Mouse (Mus musculus) forebrain, embryonic 13.5 days (tissue): ENCODE data around the gene Rasgrp3. TPM values are rescaled to one million over a fixed set of nuclear protein-coding genes. Genes with fewer than 3 reads are reported as not detected.
"Not testable (repeated sequence)": the region's sequence is repeated elsewhere in the genome, so short reads cannot be mapped to it uniquely, and the experiment has no call there.

ENCODE experiments used
- ATAC-seq: fragments of 200-750 bp; cut with Nextera tagmentation; 2 replicates; pipeline ENCODE4 v1.8.0; 2017
- H3K27ac ChIP-seq: fragments of 300-500 bp; sonication (generic); 2 replicates; pipeline ENCODE4 v1.5.1; 2015; ENCODE audit warnings: inconsistent platforms, mild to moderate bottlenecking, moderate library complexity
- H3K27me3 ChIP-seq: fragments of 300-500 bp; sonication (generic); 2 replicates; pipeline ENCODE4 v1.6.1; 2015; ENCODE audit warnings: mild to moderate bottlenecking, inconsistent platforms
- H3K36me3 ChIP-seq: fragments of 300-500 bp; sonication (generic); 2 replicates; pipeline ENCODE4 v1.6.1; 2015; ENCODE audit warnings: mild to moderate bottlenecking, inconsistent platforms; ENCODE audit not compliant: poor library complexity, severe bottlenecking
- H3K4me1 ChIP-seq: fragments of 300-500 bp; sonication (generic); 2 replicates; pipeline ENCODE4 v1.6.1; 2015; ENCODE audit warnings: inconsistent platforms
- H3K4me2 ChIP-seq: fragments of 300-500 bp; sonication (generic); 2 replicates; pipeline ENCODE4 v1.6.1; 2015; ENCODE audit warnings: inconsistent platforms, mild to moderate bottlenecking, moderate library complexity
- H3K4me3 ChIP-seq: fragments of 300-500 bp; sonication (generic); 2 replicates; pipeline ENCODE4 v1.5.1; 2015; ENCODE audit warnings: mild to moderate bottlenecking, inconsistent platforms
- H3K9ac ChIP-seq: fragments of 300-500 bp; sonication (generic); 2 replicates; pipeline ENCODE4 v1.6.1; 2015; ENCODE audit warnings: mild to moderate bottlenecking, inconsistent platforms
- H3K9me3 ChIP-seq: fragments of 300-500 bp; sonication (generic); replicated peaks from 2 replicates; pipeline ENCODE4 v1.6.1; 2016; ENCODE audit warnings: inconsistent platforms
- WGBS: fragments of 180-500 bp; shearing (Covaris S2); methylation state at CpG from one replicate; pipeline ENCODE4 v1.1.7; 2015; 5-methylcytosine and 5-hydroxymethylcytosine counted together
- polyA plus RNA-seq: library from polyadenylated mRNA; unstranded; fragments of >200 nt; fragmentation: Nextera tagmentation; extraction: Ambion mirVana; gene quantifications from 2 replicates; pipeline ENCODE4 v1.2.1, GENCODE M21; 2015

The Rasgrp3 gene
- polyA plus RNA-seq, 1 experiment from 2014 or later, result 5.0 TPM

DNA sequence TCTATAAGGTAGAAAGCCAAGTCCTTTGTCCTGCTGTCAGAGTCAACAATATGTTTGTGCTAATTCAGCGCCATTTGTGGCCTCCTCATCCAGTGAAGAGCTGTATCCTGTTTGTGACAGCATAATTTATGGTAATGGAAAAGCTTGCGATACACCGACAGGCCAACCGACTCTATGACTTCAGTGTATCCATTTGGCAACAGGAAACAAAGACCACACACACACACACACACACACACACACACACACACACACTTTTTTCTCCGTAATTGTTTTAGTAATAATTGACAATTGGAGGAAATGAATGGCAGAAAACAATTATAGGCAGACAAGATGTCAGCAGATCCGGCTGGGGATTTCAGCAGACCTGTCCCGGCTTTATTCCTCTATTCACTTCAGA lies 4.9 kb downstream of the Rasgrp3 start:
- Histone ChIP-seq H3K9ac (no peak overlapping the region), H3K36me3 (no peaks in the 10 kb centered on the region), H3K4me1 (no peaks in the 10 kb centered on the region), H3K9me3 (no peaks in the 10 kb centered on the region), H3K4me3 (no peak overlapping the region), H3K27ac (no peak overlapping the region), H3K4me2 (no peak overlapping the region), H3K27me3 (no peaks in the 10 kb centered on the region)
- peak; percentile 46; the same call in 1 of the 2 replicates for ATAC-seq
- 65% methylated on average over 7 of the region's 7 CpGs for WGBS

DNA sequence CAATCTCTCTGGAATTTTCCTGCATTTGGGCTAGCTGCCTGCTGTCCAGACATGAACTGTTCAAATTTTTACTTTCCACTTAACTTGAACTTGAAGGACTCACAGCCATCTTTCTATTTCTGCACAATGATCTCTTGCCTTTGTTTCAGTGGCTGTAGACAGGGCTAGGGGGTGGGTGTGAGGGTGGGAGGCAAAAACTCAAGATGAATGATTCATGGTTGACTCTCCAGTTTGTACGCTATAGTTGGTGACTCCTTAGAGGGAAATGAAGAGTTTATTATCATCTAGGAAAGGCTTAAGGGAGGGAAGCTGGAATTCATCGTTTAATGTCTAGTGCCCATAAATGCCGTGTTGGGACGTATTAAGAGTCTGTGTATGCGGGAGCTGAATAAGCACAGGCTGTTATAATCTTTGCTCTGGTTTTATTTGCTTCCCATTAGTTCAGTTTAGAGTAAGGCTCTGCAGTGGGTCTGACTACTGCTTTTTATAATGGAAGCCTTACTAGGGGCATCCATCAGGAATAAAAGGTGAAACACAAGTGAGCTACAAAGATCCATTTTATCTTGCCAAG lies 5.6 kb downstream of the Rasgrp3 start:
- no peaks in the 10 kb centered on the region for H3K36me3 ChIP-seq
- no peak overlapping the region for H3K4me3 ChIP-seq
- H3K4me1 ChIP-seq, result no peaks in the 10 kb centered on the region
- no peak overlapping the region for H3K4me2 ChIP-seq
- no peak for ATAC-seq
- H3K9ac ChIP-seq, result no peak overlapping the region
- no peak overlapping the region for H3K27ac ChIP-seq
- no peaks in the 10 kb centered on the region for H3K9me3 ChIP-seq
- no peaks in the 10 kb centered on the region for H3K27me3 ChIP-seq
- 86% methylated on average over 5 of the region's 5 CpGs for WGBS

DNA sequence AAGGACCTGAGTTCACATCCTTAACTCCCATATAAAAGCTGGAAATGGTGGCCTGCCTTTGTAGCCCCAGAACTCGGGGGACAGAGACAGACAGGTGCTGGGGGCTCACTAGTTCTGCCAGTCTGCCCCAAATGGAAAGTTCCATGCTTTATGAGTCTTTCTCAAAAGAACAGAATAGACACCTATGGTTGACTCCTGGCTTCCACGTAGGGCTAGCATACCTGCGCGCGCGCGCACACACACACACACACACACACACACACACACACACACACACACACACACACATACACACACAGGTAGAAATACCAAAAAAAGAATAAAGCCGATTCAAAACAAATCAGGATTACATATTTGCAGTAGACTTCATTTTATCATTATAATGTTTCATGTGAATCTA lies 6.7 kb downstream of the Rasgrp3 start:
- H3K4me2 ChIP-seq, result no peak overlapping the region
- H3K4me3 ChIP-seq, result no peak overlapping the region
- no peaks in the 10 kb centered on the region for H3K36me3 ChIP-seq
- no peak overlapping the region for H3K27ac ChIP-seq
- 96% methylated on average over 8 of the region's 8 CpGs for WGBS
- no peaks in the 10 kb centered on the region for H3K27me3 ChIP-seq
- ATAC-seq, result no peak
- no peaks in the 10 kb centered on the region for H3K9me3 ChIP-seq
- no peaks in the 10 kb centered on the region for H3K4me1 ChIP-seq
- no peak overlapping the region for H3K9ac ChIP-seq

DNA sequence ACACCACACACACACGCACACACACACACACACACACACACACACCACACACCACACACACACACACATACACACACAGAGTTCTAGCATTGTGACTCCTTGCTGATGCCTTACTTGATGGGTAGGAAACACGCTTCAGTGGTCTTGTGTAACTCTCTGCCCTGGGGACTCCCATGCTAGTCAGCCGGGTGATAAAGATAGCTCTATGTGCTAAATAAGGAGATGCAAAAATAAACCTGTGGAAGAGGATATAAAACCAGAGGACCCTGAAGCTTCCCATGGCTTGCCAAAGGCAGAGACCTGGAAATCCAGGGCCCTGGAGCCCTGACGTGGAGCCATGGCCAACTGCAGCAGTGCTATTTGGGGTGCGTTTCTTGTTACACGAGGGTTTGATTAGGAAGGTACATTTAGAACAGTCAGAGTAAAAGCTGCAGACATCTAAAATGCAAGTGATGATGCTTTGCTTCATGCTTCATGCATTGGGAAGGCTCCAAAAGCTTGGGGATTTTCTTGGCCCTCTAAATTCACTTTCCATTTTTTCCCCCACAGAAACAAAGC lies 7.4 kb downstream of the Rasgrp3 start:
- Histone ChIP-seq H3K4me2 (no peak overlapping the region), H3K4me3 (no peak overlapping the region), H3K27ac (no peak overlapping the region), H3K27me3 (no peaks in the 10 kb centered on the region), H3K9ac (no peak overlapping the region), H3K9me3 (no peaks in the 10 kb centered on the region), H3K36me3 (no peaks in the 10 kb centered on the region), H3K4me1 (no peaks in the 10 kb centered on the region)
- no peak for ATAC-seq
- 86% methylated on average over 5 of the region's 6 CpGs for WGBS

DNA sequence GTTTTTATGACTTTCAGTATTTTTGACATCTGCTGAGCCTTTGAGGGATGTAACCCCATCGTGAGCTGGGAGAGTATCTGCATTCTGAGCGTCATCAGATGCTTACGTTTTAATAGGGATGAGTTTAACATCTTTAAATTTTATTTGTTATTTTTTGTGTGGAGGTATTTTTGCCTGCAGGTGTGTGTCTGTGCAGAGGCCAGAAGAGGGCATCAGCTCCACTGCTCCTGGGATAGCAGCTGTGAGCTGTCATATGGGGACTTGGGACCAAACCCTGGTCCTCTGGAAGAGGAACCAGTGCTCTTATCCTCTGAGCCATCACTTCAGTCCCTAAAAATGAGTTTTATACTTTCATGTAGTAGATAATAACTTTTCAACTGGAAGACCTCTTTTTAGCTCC lies 12.6 kb downstream of the Rasgrp3 start:
- no peak for ATAC-seq
- H3K36me3 ChIP-seq, result no peaks in the 10 kb centered on the region
- H3K4me2 ChIP-seq, result no peak overlapping the region
- no peak overlapping the region for H3K4me3 ChIP-seq
- H3K9ac ChIP-seq, result no peak overlapping the region
- H3K27me3 ChIP-seq, result no peaks in the 10 kb centered on the region
- H3K27ac ChIP-seq, result no peak overlapping the region
- no peaks in the 10 kb centered on the region for H3K4me1 ChIP-seq
- H3K9me3 ChIP-seq, result no peaks in the 10 kb centered on the region
- WGBS, result 91% methylated on average over 3 of the region's 3 CpGs

DNA sequence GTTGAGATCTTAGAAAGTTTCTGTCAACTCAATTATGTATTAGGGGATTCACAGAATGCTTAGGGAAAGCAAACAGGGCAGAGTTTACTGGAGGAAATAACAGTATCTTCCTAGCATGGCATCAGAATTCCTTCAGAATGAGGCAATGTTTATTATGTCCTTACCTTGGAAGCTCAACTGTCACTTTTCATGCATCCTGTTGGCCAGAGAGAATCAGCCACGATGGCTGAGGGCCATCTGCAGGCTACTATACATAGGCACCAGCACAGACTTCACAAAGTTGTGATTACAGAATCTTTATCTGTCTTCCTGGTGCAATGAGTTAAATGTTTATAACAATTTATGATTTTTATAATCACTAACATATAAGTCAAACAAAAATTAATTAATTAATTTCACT lies 13.3 kb downstream of the Rasgrp3 start:
- no peak overlapping the region for H3K27ac ChIP-seq
- H3K4me3 ChIP-seq, result no peak overlapping the region
- WGBS, result 79% methylated on average over 1 of the region's 1 CpGs
- H3K9me3 ChIP-seq, result no peaks in the 10 kb centered on the region
- H3K27me3 ChIP-seq, result no peaks in the 10 kb centered on the region
- no peak overlapping the region for H3K9ac ChIP-seq
- no peak for ATAC-seq
- no peaks in the 10 kb centered on the region for H3K4me1 ChIP-seq
- no peaks in the 10 kb centered on the region for H3K36me3 ChIP-seq
- no peak overlapping the region for H3K4me2 ChIP-seq

DNA sequence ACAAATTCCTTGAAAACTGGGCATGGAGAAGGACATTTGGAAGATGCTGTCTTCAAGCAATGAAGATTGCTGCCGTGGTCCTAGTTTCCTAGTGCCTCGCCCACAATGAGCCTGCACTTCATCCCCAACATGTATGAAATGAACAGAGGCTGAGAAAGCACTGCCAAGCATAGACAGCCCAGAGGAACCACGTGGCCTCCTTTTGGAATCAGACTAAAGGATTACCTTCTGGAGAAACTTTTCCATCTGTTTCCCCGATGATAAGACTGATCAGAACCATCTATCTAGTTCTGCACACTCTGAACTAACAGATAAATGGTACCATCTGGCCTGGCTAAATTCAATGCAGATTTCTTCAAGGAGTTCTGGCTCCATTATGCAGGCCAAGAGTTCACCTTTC lies 16.6 kb downstream of the Rasgrp3 start:
- WGBS, result 85% methylated on average over 4 of the region's 4 CpGs
- ATAC-seq, result no peak

DNA sequence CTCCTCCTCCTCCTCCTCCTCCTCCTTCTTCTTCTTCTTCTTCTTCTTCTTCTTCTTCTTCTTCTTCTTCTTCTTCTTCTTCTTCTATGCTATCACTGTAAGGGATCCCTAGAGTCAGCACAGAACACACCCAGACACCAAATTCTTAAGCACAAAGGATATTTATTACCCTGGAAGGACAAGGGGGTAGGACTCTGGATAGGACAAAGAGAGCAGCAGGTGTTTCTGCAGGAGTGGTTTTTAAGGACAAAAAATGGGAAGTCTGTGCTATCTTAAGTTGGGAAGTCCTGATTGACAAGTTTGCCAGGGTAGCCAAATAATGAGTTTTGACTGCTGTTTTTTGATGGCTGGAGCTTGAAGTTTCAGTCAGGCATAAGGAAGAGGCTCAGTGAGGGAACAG lies 17.9 kb downstream of the Rasgrp3 start:
- Histone ChIP-seq H3K4me3 (no peak overlapping the region), H3K36me3 (no peaks in the 10 kb centered on the region)
- no peak for ATAC-seq

More for the DNA sequence above, 16.6 kb downstream of the Rasgrp3 start:
- Histone ChIP-seq H3K27me3 (no peaks in the 10 kb centered on the region), H3K4me2 (no peak overlapping the region), H3K36me3 (no peaks in the 10 kb centered on the region), H3K4me3 (no peak overlapping the region), H3K9me3 (no peaks in the 10 kb centered on the region), H3K9ac (no peak overlapping the region), H3K4me1 (no peaks in the 10 kb centered on the region), H3K27ac (no peak overlapping the region)

DNA sequence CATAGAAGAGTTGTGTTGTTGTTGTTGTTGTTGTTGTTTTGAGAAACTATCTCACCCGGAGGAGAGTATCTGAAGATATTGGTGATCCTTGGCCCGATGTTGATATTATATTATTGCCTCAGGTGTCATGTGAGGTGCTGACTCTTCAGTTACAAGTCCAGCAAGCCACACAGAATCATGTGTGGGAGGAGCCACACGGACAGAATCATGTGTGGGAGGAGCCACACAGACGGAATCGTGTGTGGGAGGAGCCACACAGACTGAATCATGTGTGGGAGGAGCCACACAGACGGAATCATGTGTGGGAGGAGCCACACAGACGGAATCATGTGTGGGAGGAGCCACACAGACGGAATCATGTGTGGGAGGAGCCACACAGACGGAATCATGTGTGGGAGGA lies 20.4 kb downstream of the Rasgrp3 start:
- WGBS, result 92% methylated on average over 9 of the region's 9 CpGs

More for the DNA sequence above, 17.9 kb downstream of the Rasgrp3 start:
- Histone ChIP-seq H3K27me3 (no peaks in the 10 kb centered on the region), H3K4me1 (no peaks in the 10 kb centered on the region), H3K4me2 (no peak overlapping the region), H3K27ac (no peak overlapping the region), H3K9ac (no peak overlapping the region), H3K9me3 (no peaks in the 10 kb centered on the region)

DNA sequence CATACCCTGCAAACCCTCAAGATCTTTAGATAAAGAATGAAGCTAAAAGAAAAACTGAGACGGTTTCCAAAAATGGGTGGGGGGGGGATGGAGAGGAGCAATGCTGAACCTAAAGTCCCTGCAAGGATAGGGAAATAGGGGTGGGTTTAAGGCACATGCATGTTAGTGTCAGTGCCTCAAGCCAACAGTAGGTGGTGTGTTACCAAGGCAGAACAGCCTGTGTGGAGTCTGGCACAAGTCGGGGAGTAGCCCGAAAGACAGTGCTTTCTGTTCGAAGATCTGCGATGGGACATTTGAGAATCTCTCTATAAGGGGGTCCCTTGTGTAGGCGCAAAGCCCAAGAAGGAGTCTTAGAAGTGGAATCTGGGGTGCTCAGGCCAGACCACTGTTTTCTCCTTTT lies 24.9 kb downstream of the Rasgrp3 start:
- ATAC-seq, result no peak
- Histone ChIP-seq H3K9ac (no peak overlapping the region), H3K27me3 (no peaks in the 10 kb centered on the region), H3K9me3 (no peaks in the 10 kb centered on the region), H3K4me1 (peaks cover 5% of the 10 kb centered on the region; the same call in 1 of the 2 replicates), H3K36me3 (no peaks in the 10 kb centered on the region), H3K4me3 (no peak overlapping the region), H3K27ac (no peak overlapping the region), H3K4me2 (no peak overlapping the region)
- WGBS, result 93% methylated on average over 6 of the region's 6 CpGs

More for the DNA sequence above, 20.4 kb downstream of the Rasgrp3 start:
- H3K9me3 ChIP-seq, H3K36me3 ChIP-seq, ATAC-seq, H3K27me3 ChIP-seq, H3K27ac ChIP-seq, H3K4me1 ChIP-seq, H3K4me2 ChIP-seq, H3K4me3 ChIP-seq, H3K9ac ChIP-seq: not testable (repeated sequence)

DNA sequence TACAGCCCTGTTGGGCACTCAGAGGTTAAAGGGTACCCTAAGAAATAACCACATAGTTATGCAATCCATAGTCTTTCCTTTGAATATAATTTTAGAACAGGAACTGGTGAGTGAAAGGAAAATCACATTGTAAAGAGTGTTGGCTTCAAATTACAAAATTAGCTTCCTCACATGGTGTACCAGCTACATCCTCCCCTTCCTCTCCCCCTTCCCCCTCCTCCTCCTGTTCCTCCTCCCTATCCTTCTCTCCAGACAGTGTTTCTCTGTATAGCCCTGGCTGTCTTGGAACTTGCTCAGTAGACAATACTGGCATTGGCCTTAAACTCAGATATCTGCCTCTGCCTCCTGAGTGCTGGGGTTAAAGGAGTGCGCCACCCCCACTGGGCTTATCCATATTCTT lies 26.1 kb downstream of the Rasgrp3 start:
- Histone ChIP-seq H3K4me3 (no peak overlapping the region), H3K36me3 (no peaks in the 10 kb centered on the region), H3K9me3 (no peaks in the 10 kb centered on the region), H3K4me1 (peaks cover 5% of the 10 kb centered on the region; the same call in 1 of the 2 replicates), H3K4me2 (no peak overlapping the region), H3K9ac (no peak overlapping the region), H3K27me3 (no peaks in the 10 kb centered on the region), H3K27ac (no peak overlapping the region)
- WGBS, result 95% methylated on average over 1 of the region's 1 CpGs
- no peak for ATAC-seq

DNA sequence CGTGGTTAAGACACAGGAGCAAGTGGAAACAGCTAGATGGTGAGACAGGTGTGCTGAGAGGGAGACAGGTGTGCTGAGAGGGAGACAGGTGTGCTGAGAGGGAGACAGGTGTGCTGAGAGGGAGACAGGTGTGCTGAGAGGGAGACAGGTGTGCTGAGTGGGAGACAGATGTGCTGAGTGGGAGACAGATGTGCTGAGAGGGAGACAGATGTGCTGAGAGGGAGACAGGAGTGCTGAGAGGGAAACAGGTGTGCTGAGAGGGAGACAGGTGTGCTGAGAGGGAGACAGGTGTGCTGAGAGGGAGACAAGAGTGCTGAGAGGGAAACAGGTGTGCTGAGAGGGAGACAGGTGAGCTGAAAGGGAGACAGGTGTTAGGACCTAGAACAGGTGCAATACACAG lies 27.5 kb downstream of the Rasgrp3 start:
- not testable (repeated sequence) for ATAC-seq, H3K4me3 ChIP-seq, H3K9me3 ChIP-seq, H3K4me1 ChIP-seq, H3K36me3 ChIP-seq, H3K27me3 ChIP-seq, H3K27ac ChIP-seq, H3K4me2 ChIP-seq, H3K9ac ChIP-seq
- 96% methylated on average over 1 of the region's 1 CpGs for whole genome bisulfite sequencing

DNA sequence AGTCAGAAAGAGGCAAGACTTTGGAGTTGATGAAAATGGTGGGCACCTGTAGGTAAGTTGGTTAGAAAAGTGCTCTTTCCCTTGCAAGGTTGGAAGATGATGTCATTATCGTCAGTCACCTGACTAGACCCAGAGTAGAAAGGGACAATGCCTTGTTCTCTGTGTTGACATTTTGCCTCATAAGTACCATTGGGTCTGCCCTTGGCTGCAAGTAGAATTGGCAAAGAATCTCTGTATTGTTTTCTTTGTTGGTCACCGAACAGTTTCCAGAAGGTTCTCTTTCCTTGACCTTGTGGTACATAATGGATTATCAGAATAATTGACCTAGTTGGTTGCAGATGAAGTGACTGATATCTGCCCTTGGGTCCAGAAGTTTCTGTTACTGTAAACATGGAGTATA lies 27.9 kb downstream of the Rasgrp3 start:
- Histone ChIP-seq H3K4me3 (no peak overlapping the region), H3K9me3 (no peaks in the 10 kb centered on the region), H3K4me2 (no peak overlapping the region), H3K4me1 (peaks cover 5% of the 10 kb centered on the region; the same call in 1 of the 2 replicates), H3K36me3 (no peaks in the 10 kb centered on the region), H3K27me3 (no peaks in the 10 kb centered on the region), H3K9ac (no peak overlapping the region), H3K27ac (no peak overlapping the region)
- WGBS, result 92% methylated on average over 2 of the region's 2 CpGs
- ATAC-seq, result no peak
